Mouse (Mus musculus) liver, postnatal 0 days (tissue): Measurements from ENCODE around the gene Tmem131. TPM values are rescaled to one million over a fixed set of nuclear protein-coding genes. Genes with fewer than 3 reads are reported as not detected.

Experiments used
- ATAC-seq: fragments of 200-750 bp; cut with Nextera tagmentation; 2 replicates; pipeline ENCODE4 v1.8.0; 2017; ENCODE audit warnings: mild to moderate bottlenecking, moderate library complexity
- DNase-seq: peaks from one replicate; pipeline ENCODE4 v3.0.0-alpha.2; 2016
- H3K27ac ChIP-seq: fragments of 300-500 bp; sonication (generic); 2 replicates; pipeline ENCODE4 v1.5.1; 2014; ENCODE audit warnings: antibody characterized with exemption, moderate library complexity, mild to moderate bottlenecking, low read depth
- H3K27me3 ChIP-seq: fragments of 300-500 bp; sonication (generic); 2 replicates; pipeline ENCODE4 v1.6.1; 2014; ENCODE audit warnings: low read length, control low read depth, mixed read lengths; ENCODE audit not compliant: insufficient read depth
- H3K36me3 ChIP-seq: fragments of 300-500 bp; sonication (generic); replicated peaks from 2 replicates; pipeline ENCODE4 v1.6.1; 2014; ENCODE audit warnings: mild to moderate bottlenecking, control low read depth, low read length, moderate library complexity, mixed read lengths; ENCODE audit not compliant: insufficient read depth
- H3K4me1 ChIP-seq: fragments of 300-500 bp; sonication (generic); 2 replicates; pipeline ENCODE4 v1.6.1; 2014; ENCODE audit warnings: antibody characterized with exemption, mild to moderate bottlenecking, control low read depth; ENCODE audit not compliant: insufficient read depth
- H3K4me2 ChIP-seq: fragments of 300-500 bp; sonication (generic); 2 replicates; pipeline ENCODE4 v1.6.1; 2014; ENCODE audit warnings: low read depth, mild to moderate bottlenecking, low read length, moderate library complexity, mixed read lengths
- H3K4me3 ChIP-seq: fragments of 300-500 bp; sonication (generic); 2 replicates; pipeline ENCODE4 v1.5.1; 2014; ENCODE audit warnings: low read depth, low read length
- H3K9ac ChIP-seq: fragments of 300-500 bp; sonication (generic); replicated peaks from 2 replicates; pipeline ENCODE4 v1.6.1; 2014; ENCODE audit warnings: mild to moderate bottlenecking, moderate library complexity
- H3K9me3 ChIP-seq: fragments of 300-500 bp; sonication (generic); 2 replicates; pipeline ENCODE4 v1.6.1; 2016; ENCODE audit warnings: mild to moderate bottlenecking, control low read depth, low read length, mixed read lengths
- CTCF ChIP-seq: sonication (generic); IDR thresholded peaks from 2 replicates; pipeline ENCODE4 v1.5.1; 2016; ENCODE audit warnings: antibody characterized with exemption, low read depth
- EP300 ChIP-seq: IDR thresholded peaks from 2 replicates; pipeline ENCODE4 v1.6.1; 2016; ENCODE audit warnings: antibody characterized with exemption, low read depth, mild to moderate bottlenecking
- WGBS: fragments of 180-500 bp; shearing (Covaris S2); extraction: QIAGEN DNeasy Blood & Tissue Kit; methylation state at CpG from one replicate; pipeline ENCODE4 v1.1.7; 2014; ENCODE audit not compliant: insufficient replicate concordance; 5-methylcytosine and 5-hydroxymethylcytosine counted together
- polyA plus RNA-seq: library from polyadenylated mRNA; unstranded; fragments of >200 nt; fragmentation: Nextera tagmentation; extraction: Ambion mirVana; gene quantifications from 2 replicates; pipeline ENCODE4 v1.2.1, GENCODE M21; 2015

The Tmem131 gene
- polyA plus RNA-seq, 1 experiment from 2014 or later, result 6.1 TPM

DNA sequence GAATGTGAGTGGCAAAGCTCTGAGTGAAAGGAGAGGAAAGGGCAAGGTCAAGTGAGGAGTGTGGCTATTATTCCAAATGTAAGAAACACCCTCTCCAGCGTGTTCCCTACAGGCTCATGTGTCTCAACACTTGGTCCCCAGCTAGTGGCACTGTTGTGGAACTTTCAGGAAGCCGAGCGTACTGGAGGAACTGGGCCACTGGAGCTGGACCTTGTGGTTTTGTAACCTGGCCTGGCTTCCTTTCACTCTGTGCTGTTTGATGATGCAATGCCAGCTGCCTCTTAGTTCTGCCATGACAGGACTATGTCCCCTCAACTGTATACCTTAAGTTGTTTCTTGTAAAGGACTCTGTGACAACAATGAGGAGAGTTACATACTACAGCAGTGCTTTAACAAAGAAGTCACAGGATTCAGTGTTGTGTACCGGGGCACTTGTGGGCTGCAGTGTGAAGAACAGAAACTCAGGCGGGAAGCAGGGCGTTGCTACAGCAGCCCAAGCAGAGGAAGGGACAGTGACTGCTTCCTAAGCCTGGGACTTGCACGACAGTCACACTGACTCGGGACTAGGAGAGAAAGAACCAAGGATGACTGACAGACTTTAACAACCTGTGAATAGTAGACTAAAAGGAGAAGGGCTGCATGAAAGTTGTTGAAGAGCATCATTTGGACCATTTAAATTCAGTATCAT lies 68.4 kb downstream of the Tmem131 start:
- DNase-seq (peak; percentile 60), ATAC-seq (peak; percentile 88)
- Histone ChIP-seq H3K36me3 (peaks cover 32% of the 10 kb centered on the region), H3K4me1 (peaks cover 20% of the 10 kb centered on the region), H3K4me3 (no peak overlapping the region), H3K9ac (no peak overlapping the region), H3K4me2 (0 out of 2 replicates have a peak overlapping the region, but pooled peaks have one; percentile 5), H3K27me3 (no peaks in the 10 kb centered on the region), H3K27ac (peak overlapping the region; percentile 63), H3K9me3 (no peaks in the 10 kb centered on the region)
- 51% methylated on average over 8 of the region's 8 CpGs for WGBS
- TF ChIP-seq CTCF (peak; percentile 48), EP300 (no peak)

DNA sequence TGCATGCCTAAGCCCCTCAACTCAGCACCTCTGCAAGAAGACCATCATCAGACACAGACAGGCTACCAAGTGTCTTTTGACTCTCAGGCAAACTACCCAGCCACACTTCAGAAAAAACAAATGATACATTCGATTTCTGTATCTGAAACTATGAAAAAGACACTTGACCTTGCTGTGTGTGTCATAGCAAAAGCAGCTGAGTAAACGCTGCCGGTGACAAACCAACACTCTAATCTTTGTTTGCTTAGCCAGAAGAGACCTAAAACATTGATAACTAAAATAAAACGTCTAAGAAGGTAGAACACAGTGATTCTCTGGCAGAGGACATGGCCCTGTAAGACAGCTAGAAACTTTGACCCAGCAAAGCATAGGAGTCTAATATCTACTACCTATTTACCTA lies 72.2 kb downstream of the Tmem131 start:
- Histone ChIP-seq H3K36me3 (peaks cover 34% of the 10 kb centered on the region), H3K4me2 (no peak overlapping the region), H3K27ac (no peak overlapping the region), H3K4me1 (peaks cover 14% of the 10 kb centered on the region), H3K9me3 (no peaks in the 10 kb centered on the region), H3K4me3 (no peak overlapping the region), H3K9ac (no peak overlapping the region), H3K27me3 (no peaks in the 10 kb centered on the region)
- ATAC-seq, result no peak
- DNase-seq, result no peak
- TF ChIP-seq EP300 (no peak), CTCF (no peak)
- WGBS, result 36% methylated on average over 4 of the region's 4 CpGs

DNA sequence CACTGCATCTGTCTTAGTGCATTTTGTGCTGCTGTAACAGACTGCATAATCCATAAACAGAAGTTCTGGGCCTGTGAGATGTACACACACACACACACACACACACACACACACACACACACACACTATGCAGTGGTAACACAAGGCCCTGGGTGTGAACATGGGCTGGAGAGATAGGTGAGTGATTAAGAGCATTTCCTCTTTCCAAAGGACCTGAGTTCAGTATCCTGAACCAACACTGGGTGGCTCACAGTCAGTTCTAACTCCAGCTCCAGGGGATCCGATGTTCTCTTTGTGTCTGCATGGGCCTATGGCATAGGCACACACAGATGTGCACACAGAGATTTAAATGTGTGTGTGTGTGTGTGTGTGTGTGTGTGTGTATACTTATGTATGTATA lies 72.9 kb downstream of the Tmem131 start:
- Histone ChIP-seq H3K9me3 (no peaks in the 10 kb centered on the region), H3K4me3 (no peak overlapping the region), H3K9ac (no peak overlapping the region), H3K36me3 (peaks cover 32% of the 10 kb centered on the region), H3K4me1 (peaks cover 11% of the 10 kb centered on the region), H3K27ac (no peak overlapping the region), H3K4me2 (no peak overlapping the region), H3K27me3 (no peaks in the 10 kb centered on the region)
- no peak for ATAC-seq
- DNase-seq, result no peak
- 62% methylated on average over 1 of the region's 1 CpGs for WGBS
- 0 out of 2 replicates have a peak, but pooled peaks have one; percentile 23 for TF ChIP-seq CTCF
- TF ChIP-seq EP300, result no peak

DNA sequence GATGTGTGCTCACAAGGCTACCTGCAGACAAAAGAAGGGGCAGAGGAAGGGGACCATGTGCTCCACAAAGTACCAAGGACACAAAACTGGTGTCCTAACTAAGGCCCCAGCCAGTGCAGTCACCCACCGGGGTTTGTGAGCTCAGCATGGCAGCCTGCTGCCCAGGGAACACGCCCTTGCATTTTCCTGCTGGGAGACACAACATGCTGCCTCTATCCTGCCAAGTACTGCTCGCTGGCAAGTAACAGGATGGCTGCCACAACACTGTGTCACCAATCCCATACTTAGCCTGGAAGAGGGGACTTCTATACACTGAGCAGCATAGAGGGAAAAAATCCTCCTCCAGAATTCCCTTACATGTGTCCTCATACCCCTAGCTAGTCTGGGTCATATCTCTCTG lies 78.7 kb downstream of the Tmem131 start:
- no peak for DNase-seq
- TF ChIP-seq EP300 (no peak), CTCF (no peak)
- H3K4me1 ChIP-seq, result peaks cover 12% of the 10 kb centered on the region
- H3K27ac ChIP-seq, result no peak overlapping the region
- no peaks in the 10 kb centered on the region for H3K27me3 ChIP-seq
- no peak for ATAC-seq
- H3K4me2 ChIP-seq, result no peak overlapping the region
- H3K9me3 ChIP-seq, result no peaks in the 10 kb centered on the region
- H3K9ac ChIP-seq, result no peak overlapping the region
- 86% methylated on average over 3 of the region's 3 CpGs for WGBS
- H3K4me3 ChIP-seq, result no peak overlapping the region
- H3K36me3 ChIP-seq, result peaks cover 15% of the 10 kb centered on the region

DNA sequence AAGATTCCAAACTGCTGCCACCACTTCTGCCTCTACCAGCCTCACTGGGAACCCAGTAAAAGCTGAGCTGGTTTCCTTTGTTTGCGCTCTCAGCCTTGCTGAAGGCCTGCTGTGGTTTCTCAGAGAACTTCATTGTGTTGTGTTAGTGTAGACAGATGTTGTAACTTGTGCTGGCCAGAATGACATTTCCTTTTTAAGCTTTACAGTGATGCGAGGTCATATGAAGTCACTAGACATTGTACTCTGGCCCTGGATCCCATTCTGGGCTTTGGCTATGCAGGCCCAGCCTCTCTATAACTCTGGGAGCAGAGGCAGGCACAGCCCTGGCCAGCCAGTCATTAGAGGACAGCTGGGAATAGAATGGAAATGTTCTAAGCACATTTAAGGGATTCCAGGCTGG lies 81.7 kb downstream of the Tmem131 start:
- TF ChIP-seq CTCF (no peak), EP300 (no peak)
- no peak overlapping the region for H3K9ac ChIP-seq
- H3K4me2 ChIP-seq, result no peak overlapping the region
- no peak for DNase-seq
- H3K4me3 ChIP-seq, result no peak overlapping the region
- H3K27ac ChIP-seq, result peak overlapping the region; percentile 66
- H3K4me1 ChIP-seq, result peaks cover 12% of the 10 kb centered on the region
- no peaks in the 10 kb centered on the region for H3K9me3 ChIP-seq
- H3K36me3 ChIP-seq, result peaks cover 10% of the 10 kb centered on the region; the same call in 1 of the 2 replicates
- H3K27me3 ChIP-seq, result no peaks in the 10 kb centered on the region
- 52% methylated on average over 2 of the region's 2 CpGs for WGBS
- peak; percentile 87 for ATAC-seq

DNA sequence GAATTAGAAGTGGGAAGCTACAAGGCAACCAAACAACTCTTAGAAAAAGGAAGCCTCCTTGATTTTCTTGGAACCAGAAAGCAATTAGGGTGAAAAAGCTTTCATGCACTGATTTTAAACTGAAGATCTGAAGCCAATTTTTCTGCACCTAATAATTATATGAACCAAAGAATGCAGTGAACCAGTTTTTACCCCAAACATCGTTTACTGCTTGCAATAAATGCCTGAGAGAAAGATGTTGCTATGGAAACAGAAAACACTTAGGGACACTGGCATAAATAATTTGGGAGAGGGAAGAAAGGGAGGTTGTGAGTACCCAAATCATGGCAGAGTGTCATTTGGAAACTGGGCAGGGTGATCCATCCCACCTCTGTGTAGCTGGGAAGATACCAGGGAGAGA lies 82.6 kb downstream of the Tmem131 start:
- WGBS, result 45% methylated on average over 1 of the region's 1 CpGs
- TF ChIP-seq EP300 (no peak), CTCF (no peak)
- H3K36me3 ChIP-seq, result peaks cover 10% of the 10 kb centered on the region; the same call in 1 of the 2 replicates
- H3K27ac ChIP-seq, result peak overlapping the region; percentile 35; the same call in 1 of the 2 replicates
- no peaks in the 10 kb centered on the region for H3K9me3 ChIP-seq
- no peak overlapping the region for H3K4me3 ChIP-seq
- ATAC-seq (no peak), DNase-seq (no peak)
- H3K4me1 ChIP-seq, result peaks cover 12% of the 10 kb centered on the region
- no peaks in the 10 kb centered on the region for H3K27me3 ChIP-seq
- H3K9ac ChIP-seq, result no peak overlapping the region
- H3K4me2 ChIP-seq, result no peak overlapping the region
